Mouse (Mus musculus) MEL (cell line): ENCODE data around the gene Pyroxd2. TPM values are rescaled to one million over a fixed set of nuclear protein-coding genes. Genes with fewer than 3 reads are reported as not detected.

Experiments used
- DNase-seq: peaks from one replicate; pipeline ENCODE4 v3.0.0; 2011; ENCODE audit warnings: low read depth, low spot score
- H3K27ac ChIP-seq: 2 replicates; pipeline ENCODE4 v1.5.1; 2012; ENCODE audit warnings: low read depth, mild to moderate bottlenecking, control low read depth, low read length, moderate library complexity; ENCODE audit not compliant: control insufficient read depth
- H3K27me3 ChIP-seq, 2 experiments: fragments of 150-350 bp in 1 of 2; sonication (generic) in 1 of 2; 2 replicates each; pipeline ENCODE4 v1.6.1; 2012; ENCODE audit warnings: low read length in 2 of 2, mild to moderate bottlenecking in 2 of 2, improper control_type of control experiment in 1 of 2, moderate library complexity in 1 of 2; ENCODE audit not compliant: insufficient read depth in 2 of 2, control insufficient read depth in 1 of 2
- H3K36me3 ChIP-seq, 2 experiments: 2 replicates each; pipeline ENCODE4 v1.6.1; 2012 to 2014; ENCODE audit warnings: low read length in 2 of 2, improper control_type of control experiment in 1 of 2, inconsistent platforms in 1 of 2, mild to moderate bottlenecking in 1 of 2; ENCODE audit not compliant: insufficient read depth in 2 of 2, control insufficient read depth in 1 of 2
- H3K4me1 ChIP-seq, 2 experiments: fragments of 150-350 bp in 1 of 2; sonication (generic) in 1 of 2; 2 replicates each; pipeline ENCODE4 v1.6.1; 2012; ENCODE audit warnings: low read length in 2 of 2, improper control_type of control experiment in 1 of 2, mild to moderate bottlenecking in 1 of 2; ENCODE audit not compliant: insufficient read depth in 2 of 2, control insufficient read depth in 1 of 2
- H3K4me3 ChIP-seq, 2 experiments: fragments of 150-350 bp in 1 of 2; sonication (generic) in 1 of 2; 2 replicates each; pipeline ENCODE4 v1.5.1; 2012; ENCODE audit warnings: low read depth in 2 of 2, low read length in 2 of 2, mild to moderate bottlenecking in 2 of 2, moderate library complexity in 2 of 2, control low read depth in 1 of 2, improper control_type of control experiment in 1 of 2; ENCODE audit not compliant: control insufficient read depth in 1 of 2, insufficient read depth in 1 of 2
- H3K79me2 ChIP-seq: 2 replicates; pipeline ENCODE4 v1.6.1; 2012; ENCODE audit warnings: mild to moderate bottlenecking, low read length, moderate library complexity; ENCODE audit not compliant: control insufficient read depth, poor library complexity, insufficient read depth
- H3K9ac ChIP-seq: 2 replicates; pipeline ENCODE4 v1.6.1; 2012; ENCODE audit warnings: low read depth, mild to moderate bottlenecking, control low read depth, low read length, moderate library complexity; ENCODE audit not compliant: control insufficient read depth, poor library complexity, severe bottlenecking
- H3K9me3 ChIP-seq: fragments of 150-350 bp; sonication (generic); replicated peaks from 2 replicates; pipeline ENCODE4 v1.6.1; 2012; ENCODE audit warnings: mild to moderate bottlenecking, low read length, improper control_type of control experiment, moderate library complexity; ENCODE audit not compliant: insufficient read depth
- BHLHE40 ChIP-seq: IDR thresholded peaks from 2 replicates; pipeline ENCODE4 v1.6.1; 2012; ENCODE audit warnings: low read depth, mild to moderate bottlenecking, inconsistent platforms, low read length, improper control_type of control experiment, borderline replicate concordance
- CHD2 ChIP-seq: IDR thresholded peaks from 2 replicates; pipeline ENCODE4 v1.6.1; 2011; ENCODE audit warnings: low read length, improper control_type of control experiment
- CTCF ChIP-seq, 3 experiments: IDR thresholded peaks in 2 of 3; conservative IDR thresholded peaks in 1 of 3; 2 replicates each; pipeline ENCODE4 v1.5.1; 2011 to 2012; ENCODE audit warnings: low read length in 3 of 3, low read depth in 2 of 3, mild to moderate bottlenecking in 2 of 3, improper control_type of control experiment in 1 of 3, inconsistent platforms in 1 of 3, mixed read lengths in 1 of 3, moderate library complexity in 1 of 3; ENCODE audit not compliant: control insufficient read depth in 1 of 3, insufficient read depth in 1 of 3, poor library complexity in 1 of 3, severe bottlenecking in 1 of 3
- EP300 ChIP-seq, 2 experiments: IDR thresholded peaks; 2 replicates each; pipeline ENCODE4 v1.6.1; 2011; ENCODE audit warnings: improper control_type of control experiment in 2 of 2, low read length in 2 of 2, low read depth in 1 of 2, mild to moderate bottlenecking in 1 of 2
- ETS1 ChIP-seq: IDR thresholded peaks from 2 replicates; pipeline ENCODE4 v1.6.1; 2012; ENCODE audit warnings: low read depth, mild to moderate bottlenecking, inconsistent platforms, low read length, improper control_type of control experiment, moderate library complexity
- GABPA ChIP-seq: IDR thresholded peaks from 2 replicates; pipeline ENCODE4 v1.6.1; 2012; ENCODE audit warnings: low read depth, mild to moderate bottlenecking, inconsistent platforms, low read length, improper control_type of control experiment, moderate library complexity
- GATA1 ChIP-seq: IDR thresholded peaks from 2 replicates; pipeline ENCODE4 v1.6.1; 2011; ENCODE audit warnings: low read depth, low read length, improper control_type of control experiment
- JUND ChIP-seq: IDR thresholded peaks from 2 replicates; pipeline ENCODE4 v1.6.1; 2011; ENCODE audit warnings: low read depth, mild to moderate bottlenecking, improper control_type of control experiment, low read length
- KAT2A ChIP-seq: conservative IDR thresholded peaks from 2 replicates; pipeline ENCODE4 v1.6.1; 2012; ENCODE audit warnings: low read depth, low read length, improper control_type of control experiment, inconsistent platforms
- MAX ChIP-seq: IDR thresholded peaks from 2 replicates; pipeline ENCODE4 v1.6.1; 2011; ENCODE audit warnings: low read length, improper control_type of control experiment
- MAZ ChIP-seq: IDR thresholded peaks from 2 replicates; pipeline ENCODE4 v1.6.1; 2012; ENCODE audit warnings: low read depth, mild to moderate bottlenecking, inconsistent platforms, low read length, improper control_type of control experiment
- MEF2A ChIP-seq: IDR thresholded peaks from 2 replicates; pipeline ENCODE4 v1.6.1; 2014; ENCODE audit warnings: low read depth, mild to moderate bottlenecking, inconsistent platforms, low read length, improper control_type of control experiment; ENCODE audit not compliant: poor library complexity, insufficient replicate concordance, severe bottlenecking; ENCODE audit errors: extremely low read depth
- MYC ChIP-seq: IDR thresholded peaks from 2 replicates; pipeline ENCODE4 v1.6.1; 2011; ENCODE audit warnings: low read depth, mild to moderate bottlenecking, low read length, improper control_type of control experiment, moderate library complexity
- POLR2AphosphoS2 ChIP-seq: IDR thresholded peaks from 2 replicates; pipeline ENCODE4 v1.6.1; 2011; ENCODE audit warnings: low read length, improper control_type of control experiment
- RAD21 ChIP-seq: IDR thresholded peaks from 2 replicates; pipeline ENCODE4 v1.6.1; 2011; ENCODE audit warnings: mild to moderate bottlenecking, low read depth, low read length, improper control_type of control experiment
- RCOR1 ChIP-seq: IDR thresholded peaks from 2 replicates; pipeline ENCODE4 v1.6.1; 2012; ENCODE audit warnings: low read depth, mild to moderate bottlenecking, inconsistent platforms, low read length, improper control_type of control experiment
- SIN3A ChIP-seq: IDR thresholded peaks from 2 replicates; pipeline ENCODE4 v1.6.1; 2012; ENCODE audit warnings: low read length, improper control_type of control experiment, inconsistent platforms
- SMC3 ChIP-seq: IDR thresholded peaks from 2 replicates; pipeline ENCODE4 v1.6.1; 2011; ENCODE audit warnings: low read depth, low read length, improper control_type of control experiment
- TBP ChIP-seq: IDR thresholded peaks from 2 replicates; pipeline ENCODE4 v1.8.0; 2011; ENCODE audit warnings: low read depth, low read length, improper control_type of control experiment
- TCF12 ChIP-seq: IDR thresholded peaks from 2 replicates; pipeline ENCODE4 v1.6.1; 2014; ENCODE audit warnings: low read depth, mild to moderate bottlenecking, inconsistent platforms, low read length, improper control_type of control experiment, moderate library complexity
- USF1 ChIP-seq: IDR thresholded peaks from 2 replicates; pipeline ENCODE4 v1.6.1; 2014; ENCODE audit warnings: low read depth, mild to moderate bottlenecking, inconsistent platforms, low read length, improper control_type of control experiment, moderate library complexity
- ZC3H11A ChIP-seq: IDR thresholded peaks from 2 replicates; pipeline ENCODE4 v1.6.1; 2012; ENCODE audit warnings: low read depth, mild to moderate bottlenecking, inconsistent platforms, low read length, improper control_type of control experiment
- ZNF384 ChIP-seq: IDR thresholded peaks from 2 replicates; pipeline ENCODE4 v1.6.1; 2012; ENCODE audit warnings: low read depth, mild to moderate bottlenecking, inconsistent platforms, low read length, improper control_type of control experiment
- polyA plus RNA-seq, 2 experiments: library from polyadenylated mRNA; stranded (reverse) in 1 of 2; unstranded in 1 of 2; fragments of >175 nt in 1 of 2; fragments of >200 nt in 1 of 2; gene quantifications; 2 replicates each; pipeline versions ENCODE4 v1.2.1 to v1.2.4; 2012; ENCODE audit warnings: low replicate concordance in 2 of 2, low read depth in 1 of 2; ENCODE audit not compliant: insufficient read length in 2 of 2, insufficient read depth in 1 of 2, missing spikeins in 1 of 2
- total RNA-seq: library from RNA; depleted of rRNA; stranded (reverse); fragments of 300-350 nt; gene quantifications from 2 replicates; pipeline ENCODE4 v1.2.3, GENCODE M21; 2012

The Pyroxd2 gene
- total and polyA plus RNA-seq, 3 experiments: 4.1 to 17.0 TPM; not detected in 1

DNA sequence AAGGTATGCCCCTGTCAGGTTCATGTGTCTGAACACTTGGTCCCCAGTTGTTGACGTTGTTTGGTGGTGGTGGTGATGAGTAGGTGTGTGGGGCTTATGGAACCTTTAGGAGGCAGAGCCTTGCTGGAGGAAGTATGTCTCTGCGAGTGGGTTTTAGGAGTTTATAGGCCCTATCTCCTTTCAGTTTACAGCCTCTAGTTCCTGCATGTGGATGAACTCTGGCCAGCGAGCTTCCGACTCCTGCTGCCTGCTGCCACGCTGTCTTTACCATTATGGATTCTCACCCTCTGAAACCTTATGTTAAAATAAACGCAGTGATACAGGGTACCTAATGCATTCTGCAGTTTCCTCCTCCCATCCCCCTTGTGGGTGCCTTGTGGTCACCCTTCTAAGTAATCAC, 12.8 kb downstream of the Pyroxd2 start (continued):
- no peak for TF ChIP-seq JUND
- no peak for TF ChIP-seq ZNF384
- TF ChIP-seq ETS1: peak; percentile 74
- TF ChIP-seq SIN3A: peak; percentile 84
- TF ChIP-seq GATA1: peak; percentile 85
- no peak for TF ChIP-seq RAD21
- TF ChIP-seq ZC3H11A: no peak
- peak; percentile 42 to 66; a peak in 3 of 4 replicates for TF ChIP-seq EP300 (IDR thresholded peaks at IDR 0.05; ENCODE audit: low read depth in 1 of 2, low read length in 2 of 2)
- TF ChIP-seq KAT2A: no peak
- no peak for TF ChIP-seq MEF2A
- peak; percentile 63 for TF ChIP-seq TCF12
- TF ChIP-seq MYC: peak; percentile 92
- no peak for TF ChIP-seq GABPA
- TF ChIP-seq CHD2: no peak
- no peak for TF ChIP-seq RCOR1
- no peak for TF ChIP-seq MAZ
- TF ChIP-seq POLR2AphosphoS2: no peak

DNA sequence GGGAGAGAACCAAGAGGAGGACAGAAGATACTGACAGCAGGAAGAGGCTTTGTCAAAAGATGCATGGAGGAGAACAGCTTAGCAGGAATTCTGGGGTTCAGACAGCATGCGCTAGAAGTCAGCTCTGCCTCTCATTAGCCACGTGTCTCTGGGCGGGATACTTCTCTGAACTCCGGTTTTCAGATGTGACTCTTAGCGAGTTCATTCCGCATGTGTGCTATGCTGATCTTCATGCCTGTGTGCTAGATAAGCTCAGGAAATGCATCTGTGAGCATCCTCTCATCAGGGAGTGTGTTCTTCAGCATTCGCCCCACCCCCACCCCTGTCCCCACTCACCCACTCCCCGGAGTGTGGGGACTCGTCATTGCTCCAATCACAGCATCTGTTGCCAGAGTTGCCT, 14.8 kb downstream of the Pyroxd2 start:
- Histone ChIP-seq H3K4me1 (peaks cover 19 to 63% of the 10 kb centered on the region in 2 experiments), H3K79me2 (no peaks in the 10 kb centered on the region), H3K36me3 (peaks cover 0 to 40% of the 10 kb centered on the region in 2 experiments; a peak in 2 of 4 replicates), H3K4me3 (no peak overlapping the region), H3K27ac (no peak overlapping the region), H3K27me3 (no peaks in the 10 kb centered on the region), H3K9me3 (no peaks in the 10 kb centered on the region), H3K9ac (no peak overlapping the region)
- DNase-seq: peak; percentile 68
- no peak for TF ChIP-seq SMC3
- no peak for TF ChIP-seq CTCF (IDR thresholded peaks at IDR 0.05 in 2 of 3, conservative IDR thresholded peaks at IDR 0.05 in 1 of 3; ENCODE audit: control insufficient read depth in 1 of 3, insufficient read depth in 1 of 3, low read depth in 2 of 3, low read length in 3 of 3, poor library complexity in 1 of 3, severe bottlenecking in 1 of 3)
- TF ChIP-seq TCF12: peak; percentile 40; the same call in 1 of the 2 replicates
- TF ChIP-seq GATA1: peak; percentile 41; the same call in 1 of the 2 replicates
- TF ChIP-seq EP300 (IDR thresholded peaks at IDR 0.05; ENCODE audit: low read depth in 1 of 2, low read length in 2 of 2): 0 out of 4 replicates have a peak, but pooled peaks of 1 of the 2 experiments have one; percentile 4
- peak; percentile 63 for TF ChIP-seq MAX
- no peak for TF ChIP-seq MAZ
- TF ChIP-seq BHLHE40: 0 out of 2 replicates have a peak, but pooled peaks have one; percentile 7
- no peak for TF ChIP-seq GABPA
- no peak for TF ChIP-seq TBP
- TF ChIP-seq USF1: peak; percentile 89
- 0 out of 2 replicates have a peak, but pooled peaks have one; percentile 51 for TF ChIP-seq MYC
- no peak for TF ChIP-seq MEF2A
